Mouse (Mus musculus): Measurements from ENCODE around the gene Slc24a3. TPM values are rescaled to one million over a fixed set of nuclear protein-coding genes. Genes with fewer than 3 reads are reported as not detected.

Slc24a3 gene
- polyA plus RNA-seq (2012; rRNA removed) = 2.1 and 2.5 TPM in 2 replicates

DNA sequence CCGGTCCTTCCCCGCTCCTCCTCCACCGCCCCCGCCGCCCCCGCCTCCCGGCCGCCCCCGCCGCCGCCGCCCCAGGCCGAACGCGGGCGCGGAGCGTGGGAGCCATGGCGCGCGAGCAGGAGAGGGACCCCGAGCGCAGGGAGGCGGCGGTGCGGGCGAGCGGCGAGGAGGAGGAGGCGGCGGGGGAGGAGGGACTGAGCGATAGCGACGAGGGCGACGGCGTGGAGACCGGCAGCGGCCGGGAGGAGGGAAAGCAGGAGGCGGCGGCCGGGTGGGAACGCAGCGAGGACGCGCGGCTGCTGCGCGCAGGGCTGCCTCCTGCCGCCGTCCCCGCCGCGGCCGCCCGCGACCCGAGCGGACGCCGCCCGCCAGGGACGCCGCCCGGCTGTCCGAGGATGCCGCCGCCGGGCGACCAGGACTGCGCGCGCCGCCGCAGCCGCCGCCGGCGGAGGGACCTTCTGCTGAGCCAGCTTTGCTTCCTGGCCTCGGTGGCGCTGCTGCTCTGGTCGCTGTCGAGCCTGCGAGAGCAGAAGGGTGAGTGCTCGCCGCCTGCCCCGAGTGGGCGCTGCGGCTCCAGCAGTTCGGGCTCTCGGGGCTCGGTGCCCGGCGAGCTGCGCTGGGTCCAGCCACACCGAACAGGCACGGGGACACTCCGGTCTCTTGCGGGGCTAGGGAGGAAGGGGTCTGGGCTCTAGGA, at the start of gene Slc24a3:
Gene Slc24a3, plus strand, starts transcription at position 91 of the 697 bp plus-strand sequence.

DNA sequence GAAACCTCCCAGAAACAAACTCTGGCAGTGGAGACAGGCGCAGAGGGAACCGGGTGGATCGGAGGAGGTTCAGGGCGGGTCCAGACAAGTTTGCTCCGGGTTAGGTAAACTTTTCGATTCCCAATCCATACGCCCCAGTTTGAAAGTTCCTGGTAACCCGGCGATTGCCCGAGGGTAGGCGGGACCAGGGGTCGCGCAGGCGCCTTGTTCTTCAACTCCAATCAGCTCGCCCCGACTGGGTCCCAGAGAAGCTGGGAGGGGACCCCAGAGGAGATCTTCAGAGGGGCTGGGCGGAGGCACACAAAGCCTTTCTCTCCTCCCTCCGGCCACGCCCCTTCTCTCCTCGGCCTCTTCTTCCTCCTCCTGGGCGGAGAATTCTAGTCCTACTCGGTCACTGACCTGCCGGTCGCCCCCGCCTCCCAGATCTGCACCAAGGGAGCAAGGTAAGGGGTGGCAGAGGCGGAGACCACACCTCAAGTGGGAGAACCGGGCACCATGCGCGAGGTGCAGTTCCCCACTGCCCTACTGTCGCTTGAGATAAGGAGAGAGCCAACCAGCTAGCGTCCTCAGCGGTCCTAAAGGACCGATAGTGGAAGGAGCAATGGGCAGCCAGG, 507.7 kb downstream of the Slc24a3 start, which contains the start of gene Rin2:
Gene Rin2, plus strand, starts transcription at position 74 of the 614 bp plus-strand sequence.

Measured in stomach, adult 2 months (tissue).